22 mouse cellular contexts compared by ENCODE assay signal in genomic region chr11:30355356-30355755, GRCm38 (mm10).
"Had no signal": no experiment of that assay in that cellular context is flagged by ENCODE, and none has a peak within 500 bp of the region (broad histone marks: within the 10 kb centered on the region; RNA-seq: fewer than 3 reads in every experiment).

No protein-coding gene starts in this region.

- H3K27ac ChIP-seq: kidney, postnatal 0 days; limb, embryonic 12.5 days; limb, embryonic 15.5 days; liver, embryonic 14.5 days; neural tube, embryonic 13.5 days; stomach, postnatal 0 days had no signal

- H3K4me3 ChIP-seq: limb, embryonic 12.5 days; limb, embryonic 15.5 days; neural tube, embryonic 13.5 days had no signal

- H3K4me1 ChIP-seq: limb, embryonic 12.5 days; limb, embryonic 15.5 days; neural tube, embryonic 13.5 days had no signal

- DNase-seq: kidney, adult 2 months; kidney, postnatal 25 days; left cerebral cortex, postnatal 4 days; liver, postnatal 0 days; lung, embryonic 14.5 days; lung, postnatal 10 days; lung, postnatal 4 days; midbrain, embryonic 14.5 days; right cerebral cortex, adult 18-20 months; right cerebral cortex, postnatal 14 days; right cerebral cortex, postnatal 4 days; thymus, adult 2 months; thymus, postnatal 14 days; thymus, postnatal 4 days had no signal

- H3K4me2 ChIP-seq: limb, embryonic 12.5 days; limb, embryonic 15.5 days; liver, embryonic 11.5 days; lung, embryonic 14.5 days; midbrain, embryonic 11.5 days; neural tube, embryonic 13.5 days had no signal

- ATAC-seq: liver, postnatal 0 days had no signal

- H3K9me3 ChIP-seq: limb, embryonic 12.5 days; limb, embryonic 15.5 days; neural tube, embryonic 13.5 days had no signal

- H3K36me3 ChIP-seq: limb, embryonic 12.5 days; limb, embryonic 15.5 days; neural tube, embryonic 13.5 days had no signal

- H3K27me3 ChIP-seq: limb, embryonic 12.5 days; limb, embryonic 15.5 days; neural tube, embryonic 13.5 days had no signal

- H3K9ac ChIP-seq: limb, embryonic 12.5 days; limb, embryonic 15.5 days; liver, embryonic 14.5 days; liver, postnatal 0 days; lung, embryonic 14.5 days; neural tube, embryonic 13.5 days had no signal
